Mouse (Mus musculus) A20 (cell line): ENCODE measurements around the gene Abhd12.

ENCODE experiments used
- DNase-seq: peaks from one replicate; pipeline ENCODE4 v3.0.0-alpha.2; 2011; ENCODE audit warnings: low read depth, low spot score

Abhd12 gene

GRCm38 (mm10) chr2:150812816-150813215 is 91.7 kb downstream of the Abhd12 start:
- DNase-seq = no peak

- DNase-seq = no peak
These were observed 93.9 kb downstream of the Abhd12 start for GRCm38 (mm10) chr2:150810603-150811002.

GRCm38 (mm10) chr2:150808812-150809211 is 95.7 kb downstream of the Abhd12 start:
- no peak for DNase-seq

GRCm38 (mm10) chr2:150808381-150808780 is 96.2 kb downstream of the Abhd12 start:
- no peak for DNase-seq

GRCm38 (mm10) chr2:150803035-150803434 is 101.5 kb downstream of the Abhd12 start:
- no peak for DNase-seq

GRCm38 (mm10) chr2:150800616-150801015 is 103.9 kb downstream of the Abhd12 start:
- no peak for DNase-seq

- no peak for DNase-seq
These were observed 106.5 kb downstream of the Abhd12 start for GRCm38 (mm10) chr2:150798084-150798483.

- no peak for DNase-seq
These were observed 111.2 kb downstream of the Abhd12 start for GRCm38 (mm10) chr2:150793320-150793719.

- DNase-seq = no peak
These were observed 115.6 kb downstream of the Abhd12 start for GRCm38 (mm10) chr2:150788768-150789550.

GRCm38 (mm10) chr2:150787234-150787771 is 117.2 kb downstream of the Abhd12 start:
- peak; percentile 48 for DNase-seq

- peak; percentile 96 for DNase-seq
These were observed 118.0 kb downstream of the Abhd12 start, which contains the start of gene Pygb for GRCm38 (mm10) chr2:150786251-150787180. Gene Pygb (plus strand): TSS chr2:150786735.

- DNase-seq = no peak
These were observed 121.7 kb downstream of the Abhd12 start for GRCm38 (mm10) chr2:150782801-150783200.
